Mouse (Mus musculus) MEL (cell line): ENCODE results near the gene Olfr1047. TPM values are rescaled to one million over a fixed set of nuclear protein-coding genes. Genes with fewer than 3 reads are reported as not detected.

Source experiments
- DNase-seq: peaks from one replicate; pipeline ENCODE4 v3.0.0; 2011; ENCODE audit warnings: low read depth, low spot score
- H3K27ac ChIP-seq: 2 replicates; pipeline ENCODE4 v1.5.1; 2012; ENCODE audit warnings: low read depth, mild to moderate bottlenecking, control low read depth, low read length, moderate library complexity; ENCODE audit not compliant: control insufficient read depth
- H3K27me3 ChIP-seq, 2 experiments: fragments of 150-350 bp in 1 of 2; sonication (generic) in 1 of 2; 2 replicates each; pipeline ENCODE4 v1.6.1; 2012; ENCODE audit warnings: low read length in 2 of 2, mild to moderate bottlenecking in 2 of 2, improper control_type of control experiment in 1 of 2, moderate library complexity in 1 of 2; ENCODE audit not compliant: insufficient read depth in 2 of 2, control insufficient read depth in 1 of 2
- H3K36me3 ChIP-seq, 2 experiments: 2 replicates each; pipeline ENCODE4 v1.6.1; 2012 to 2014; ENCODE audit warnings: low read length in 2 of 2, improper control_type of control experiment in 1 of 2, inconsistent platforms in 1 of 2, mild to moderate bottlenecking in 1 of 2; ENCODE audit not compliant: insufficient read depth in 2 of 2, control insufficient read depth in 1 of 2
- H3K4me1 ChIP-seq, 2 experiments: fragments of 150-350 bp in 1 of 2; sonication (generic) in 1 of 2; 2 replicates each; pipeline ENCODE4 v1.6.1; 2012; ENCODE audit warnings: low read length in 2 of 2, improper control_type of control experiment in 1 of 2, mild to moderate bottlenecking in 1 of 2; ENCODE audit not compliant: insufficient read depth in 2 of 2, control insufficient read depth in 1 of 2
- H3K4me3 ChIP-seq, 2 experiments: fragments of 150-350 bp in 1 of 2; sonication (generic) in 1 of 2; 2 replicates each; pipeline ENCODE4 v1.5.1; 2012; ENCODE audit warnings: low read depth in 2 of 2, low read length in 2 of 2, mild to moderate bottlenecking in 2 of 2, moderate library complexity in 2 of 2, control low read depth in 1 of 2, improper control_type of control experiment in 1 of 2; ENCODE audit not compliant: control insufficient read depth in 1 of 2, insufficient read depth in 1 of 2
- H3K79me2 ChIP-seq: 2 replicates; pipeline ENCODE4 v1.6.1; 2012; ENCODE audit warnings: mild to moderate bottlenecking, low read length, moderate library complexity; ENCODE audit not compliant: control insufficient read depth, poor library complexity, insufficient read depth
- H3K9ac ChIP-seq: 2 replicates; pipeline ENCODE4 v1.6.1; 2012; ENCODE audit warnings: low read depth, mild to moderate bottlenecking, control low read depth, low read length, moderate library complexity; ENCODE audit not compliant: control insufficient read depth, poor library complexity, severe bottlenecking
- H3K9me3 ChIP-seq: fragments of 150-350 bp; sonication (generic); replicated peaks from 2 replicates; pipeline ENCODE4 v1.6.1; 2012; ENCODE audit warnings: mild to moderate bottlenecking, low read length, improper control_type of control experiment, moderate library complexity; ENCODE audit not compliant: insufficient read depth
- BHLHE40 ChIP-seq: IDR thresholded peaks from 2 replicates; pipeline ENCODE4 v1.6.1; 2012; ENCODE audit warnings: low read depth, mild to moderate bottlenecking, inconsistent platforms, low read length, improper control_type of control experiment, borderline replicate concordance
- CHD1 ChIP-seq: IDR thresholded peaks from 2 replicates; pipeline ENCODE4 v1.6.1; 2012; ENCODE audit warnings: low read depth, mild to moderate bottlenecking, inconsistent platforms, low read length, improper control_type of control experiment
- CHD2 ChIP-seq: IDR thresholded peaks from 2 replicates; pipeline ENCODE4 v1.6.1; 2011; ENCODE audit warnings: low read length, improper control_type of control experiment
- CTCF ChIP-seq, 3 experiments: IDR thresholded peaks in 2 of 3; conservative IDR thresholded peaks in 1 of 3; 2 replicates each; pipeline ENCODE4 v1.5.1; 2011 to 2012; ENCODE audit warnings: low read length in 3 of 3, low read depth in 2 of 3, mild to moderate bottlenecking in 2 of 3, improper control_type of control experiment in 1 of 3, inconsistent platforms in 1 of 3, mixed read lengths in 1 of 3, moderate library complexity in 1 of 3; ENCODE audit not compliant: control insufficient read depth in 1 of 3, insufficient read depth in 1 of 3, poor library complexity in 1 of 3, severe bottlenecking in 1 of 3
- E2F4 ChIP-seq: IDR thresholded peaks from 2 replicates; pipeline ENCODE4 v1.6.1; 2011; ENCODE audit warnings: low read depth, low read length, improper control_type of control experiment, borderline replicate concordance
- ELF1 ChIP-seq: IDR thresholded peaks from 2 replicates; pipeline ENCODE4 v1.6.1; 2014; ENCODE audit warnings: low read depth, mild to moderate bottlenecking, inconsistent platforms, low read length, improper control_type of control experiment, moderate library complexity
- EP300 ChIP-seq, 2 experiments: IDR thresholded peaks; 2 replicates each; pipeline ENCODE4 v1.6.1; 2011; ENCODE audit warnings: improper control_type of control experiment in 2 of 2, low read length in 2 of 2, low read depth in 1 of 2, mild to moderate bottlenecking in 1 of 2
- HCFC1 ChIP-seq: IDR thresholded peaks from 2 replicates; pipeline ENCODE4 v1.6.1; 2012; ENCODE audit warnings: low read depth, mild to moderate bottlenecking, inconsistent platforms, low read length, improper control_type of control experiment, moderate library complexity
- JUND ChIP-seq: IDR thresholded peaks from 2 replicates; pipeline ENCODE4 v1.6.1; 2011; ENCODE audit warnings: low read depth, mild to moderate bottlenecking, improper control_type of control experiment, low read length
- KAT2A ChIP-seq: conservative IDR thresholded peaks from 2 replicates; pipeline ENCODE4 v1.6.1; 2012; ENCODE audit warnings: low read depth, low read length, improper control_type of control experiment, inconsistent platforms
- MAX ChIP-seq: IDR thresholded peaks from 2 replicates; pipeline ENCODE4 v1.6.1; 2011; ENCODE audit warnings: low read length, improper control_type of control experiment
- MXI1 ChIP-seq: IDR thresholded peaks from 2 replicates; pipeline ENCODE4 v1.6.1; 2011; ENCODE audit warnings: mild to moderate bottlenecking, low read depth, low read length, improper control_type of control experiment
- MYC ChIP-seq: IDR thresholded peaks from 2 replicates; pipeline ENCODE4 v1.6.1; 2011; ENCODE audit warnings: low read depth, mild to moderate bottlenecking, low read length, improper control_type of control experiment, moderate library complexity
- NRF1 ChIP-seq: IDR thresholded peaks from 2 replicates; pipeline ENCODE4 v1.6.1; 2014; ENCODE audit warnings: low read depth, mild to moderate bottlenecking, inconsistent platforms, low read length, improper control_type of control experiment, moderate library complexity; ENCODE audit not compliant: poor library complexity, insufficient read depth, severe bottlenecking
- TBP ChIP-seq: IDR thresholded peaks from 2 replicates; pipeline ENCODE4 v1.8.0; 2011; ENCODE audit warnings: low read depth, low read length, improper control_type of control experiment
- UBTF ChIP-seq: IDR thresholded peaks from 2 replicates; pipeline ENCODE4 v1.6.1; 2012; ENCODE audit warnings: low read depth, mild to moderate bottlenecking, inconsistent platforms, low read length, improper control_type of control experiment, moderate library complexity, borderline replicate concordance; ENCODE audit not compliant: insufficient read depth
- USF1 ChIP-seq: IDR thresholded peaks from 2 replicates; pipeline ENCODE4 v1.6.1; 2014; ENCODE audit warnings: low read depth, mild to moderate bottlenecking, inconsistent platforms, low read length, improper control_type of control experiment, moderate library complexity
- ZKSCAN1 ChIP-seq: IDR thresholded peaks from 2 replicates; pipeline ENCODE4 v1.6.1; 2012; ENCODE audit warnings: low read depth, mild to moderate bottlenecking, inconsistent platforms, low read length, improper control_type of control experiment, moderate library complexity
- ZMIZ1 ChIP-seq: IDR thresholded peaks from 2 replicates; pipeline ENCODE4 v1.6.1; 2012; ENCODE audit warnings: low read depth, mild to moderate bottlenecking, inconsistent platforms, low read length, improper control_type of control experiment, moderate library complexity
- polyA plus RNA-seq, 2 experiments: library from polyadenylated mRNA; stranded (reverse) in 1 of 2; unstranded in 1 of 2; fragments of >175 nt in 1 of 2; fragments of >200 nt in 1 of 2; gene quantifications; 2 replicates each; pipeline versions ENCODE4 v1.2.1 to v1.2.4; 2012; ENCODE audit warnings: low replicate concordance in 2 of 2, low read depth in 1 of 2; ENCODE audit not compliant: insufficient read length in 2 of 2, insufficient read depth in 1 of 2, missing spikeins in 1 of 2
- total RNA-seq: library from RNA; depleted of rRNA; stranded (reverse); fragments of 300-350 nt; gene quantifications from 2 replicates; pipeline ENCODE4 v1.2.3, GENCODE M21; 2012

The Olfr1047 gene
- total and polyA plus RNA-seq, 3 experiments, result not detected

- Histone ChIP-seq H3K9ac (no peak within 1 kb of the TSS), H3K27me3 (no peaks in the 10 kb centered on the region), H3K9me3 (no peaks in the 10 kb centered on the region), H3K27ac (no peak within 1 kb of the TSS), H3K4me1 (no peaks in the 10 kb centered on the region), H3K36me3 (no peaks in the 10 kb centered on the region), H3K4me3 (no peak within 1 kb of the TSS), H3K79me2 (no peaks in the 10 kb centered on the region)
- no peak for TF ChIP-seq CHD2
- TF ChIP-seq BHLHE40, result no peak
- TF ChIP-seq NRF1, result no peak
- DNase-seq, result no peak
These were observed 45.6 kb downstream of the Olfr1047 start, which contains the start of gene Olfr52 for GRCm38 (mm10) chr2:86185583-86185982. Gene Olfr52 (minus strand): TSS chr2:86185683.

- H3K36me3 ChIP-seq, result no peaks in the 10 kb centered on the region
- no peaks in the 10 kb centered on the region for H3K27me3 ChIP-seq
- no peak overlapping the region for H3K9ac ChIP-seq
- DNase-seq, result no peak
- no peaks in the 10 kb centered on the region for H3K9me3 ChIP-seq
- no peaks in the 10 kb centered on the region for H3K4me1 ChIP-seq
- TF ChIP-seq CTCF (IDR thresholded peaks at IDR 0.05 in 2 of 3, conservative IDR thresholded peaks at IDR 0.05 in 1 of 3; ENCODE audit: control insufficient read depth in 1 of 3, insufficient read depth in 1 of 3, low read depth in 2 of 3, low read length in 3 of 3, poor library complexity in 1 of 3, severe bottlenecking in 1 of 3) (no peak), ZKSCAN1 (no peak), UBTF (no peak), CHD2 (no peak), MXI1 (no peak)
- no peaks in the 10 kb centered on the region for H3K79me2 ChIP-seq
- H3K4me3 ChIP-seq, result no peak overlapping the region
- H3K27ac ChIP-seq, result no peak overlapping the region
These were observed 51.3 kb downstream of the Olfr1047 start for GRCm38 (mm10) chr2:86179950-86180349.

DNA sequence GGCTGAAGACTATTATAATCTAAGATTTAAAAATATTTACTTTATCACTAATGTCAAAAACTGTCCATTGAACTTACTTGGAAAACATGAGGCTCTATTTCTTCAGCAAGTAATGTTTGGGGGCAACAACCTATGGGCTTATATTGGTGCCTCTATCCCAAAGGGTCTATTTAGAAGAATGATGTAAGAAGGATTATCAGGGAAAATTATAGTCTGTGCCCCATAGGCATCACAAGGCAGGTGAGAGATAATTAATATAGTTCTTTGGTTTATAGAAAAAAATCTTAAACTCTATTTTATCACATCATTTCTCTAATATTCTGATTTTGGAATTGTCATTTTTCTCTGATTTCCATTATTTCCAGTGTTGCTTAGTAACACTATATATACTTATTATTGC is 53.5 kb downstream of the Olfr1047 start, which contains the start of gene Olfr1044:
Olfr1044 (minus strand) TSS at position 101 of the 400 bp plus-strand sequence.
- Histone ChIP-seq H3K27ac (no peak within 1 kb of the TSS), H3K4me3 (no peak within 1 kb of the TSS), H3K79me2 (no peaks in the 10 kb centered on the region), H3K9ac (no peak within 1 kb of the TSS), H3K9me3 (no peaks in the 10 kb centered on the region), H3K36me3 (no peaks in the 10 kb centered on the region), H3K4me1 (no peaks in the 10 kb centered on the region), H3K27me3 (no peaks in the 10 kb centered on the region)
- TF ChIP-seq MAX, result no peak
- no peak for TF ChIP-seq KAT2A
- TF ChIP-seq ELF1, result no peak
- TF ChIP-seq HCFC1, result no peak
- TF ChIP-seq USF1, result no peak
- no peak for TF ChIP-seq BHLHE40
- TF ChIP-seq MYC, result no peak
- TF ChIP-seq JUND, result no peak
- TF ChIP-seq CHD1, result no peak
- TF ChIP-seq E2F4, result no peak
- TF ChIP-seq ZMIZ1, result no peak
- no peak for TF ChIP-seq EP300 (IDR thresholded peaks at IDR 0.05; ENCODE audit: low read depth in 1 of 2, low read length in 2 of 2)
- no peak for TF ChIP-seq CTCF (IDR thresholded peaks at IDR 0.05 in 2 of 3, conservative IDR thresholded peaks at IDR 0.05 in 1 of 3; ENCODE audit: control insufficient read depth in 1 of 3, insufficient read depth in 1 of 3, low read depth in 2 of 3, low read length in 3 of 3, poor library complexity in 1 of 3, severe bottlenecking in 1 of 3)
- no peak for TF ChIP-seq TBP
- DNase-seq, result no peak
